Mouse (Mus musculus) lung, adult 2 months (tissue): ENCODE measurements around the gene Rab3a.

ENCODE experiments used
- CTCF ChIP-seq: fragments of 200-500 bp; IDR thresholded peaks from 2 replicates; pipeline ENCODE4 v1.5.1; 2011; ENCODE audit warnings: mild to moderate bottlenecking, low read length, control low read depth; ENCODE audit not compliant: insufficient read depth
- POLR2A ChIP-seq: fragments of 200-500 bp; IDR thresholded peaks from 2 replicates; pipeline ENCODE4 v1.6.1; 2011; ENCODE audit warnings: low read depth, mild to moderate bottlenecking, control low read depth, low read length, borderline replicate concordance; ENCODE audit errors: extremely low read depth

DNA sequence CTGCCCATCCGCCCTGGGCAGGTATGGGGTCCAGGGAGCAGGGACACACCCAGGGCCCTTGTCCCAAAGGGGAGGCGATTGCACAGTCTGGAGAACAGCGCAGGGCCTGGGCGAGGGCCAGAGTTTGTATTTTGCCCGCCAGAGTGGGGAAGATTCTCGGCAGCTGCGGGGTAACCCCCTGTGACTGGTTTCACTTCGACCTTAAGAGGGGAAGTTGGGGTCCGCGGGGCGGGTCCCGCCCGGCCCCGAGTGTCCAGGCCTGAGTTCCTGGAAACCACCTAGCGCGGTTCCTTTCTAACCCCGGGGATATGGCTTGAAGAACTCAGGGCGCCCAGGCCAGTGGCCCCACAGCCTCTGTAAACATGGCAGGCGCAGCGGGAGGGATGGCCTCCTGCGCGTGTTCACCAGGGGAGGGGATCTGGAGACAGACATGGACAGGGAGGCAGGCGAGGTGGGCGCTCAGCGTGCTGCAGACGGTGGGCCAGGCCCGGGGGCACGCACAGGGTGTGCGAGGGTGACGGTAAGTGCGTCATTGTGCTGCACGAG is 13.8 kb downstream of the Rab3a start:
- TF ChIP-seq CTCF (no peak), POLR2A (no peak)
